Mouse (Mus musculus) stomach, embryonic 16.5 days (tissue): ENCODE data around the gene Zic2. TPM values are rescaled to one million over a fixed set of nuclear protein-coding genes. Genes with fewer than 3 reads are reported as not detected.

Experiments used
- ATAC-seq: fragments of 200-750 bp; cut with Nextera tagmentation; 2 replicates; pipeline ENCODE4 v1.8.0; 2017; ENCODE audit warnings: moderate number of reproducible peaks, moderate TSS enrichment; ENCODE audit not compliant: insufficient read depth, low FRiP score
- H3K27ac ChIP-seq: fragments of 300-500 bp; sonication (generic); 2 replicates; pipeline ENCODE4 v1.5.1; 2014; ENCODE audit warnings: low read length
- H3K27me3 ChIP-seq: fragments of 300-500 bp; sonication (generic); 2 replicates; pipeline ENCODE4 v1.6.1; 2014; ENCODE audit warnings: low read length, control low read depth, mixed read lengths; ENCODE audit not compliant: control insufficient read depth, insufficient read depth
- H3K36me3 ChIP-seq: fragments of 300-500 bp; sonication (generic); 2 replicates; pipeline ENCODE4 v1.6.1; 2014; ENCODE audit warnings: low read length; ENCODE audit not compliant: control insufficient read depth, insufficient read depth
- H3K4me1 ChIP-seq: fragments of 300-500 bp; sonication (generic); 2 replicates; pipeline ENCODE4 v1.6.1; 2014; ENCODE audit warnings: low read length, control low read depth, mixed read lengths; ENCODE audit not compliant: control insufficient read depth, insufficient read depth
- H3K4me2 ChIP-seq: fragments of 300-500 bp; sonication (generic); 2 replicates; pipeline ENCODE4 v1.6.1; 2014; ENCODE audit warnings: low read depth, low read length, mixed read lengths
- H3K4me3 ChIP-seq: fragments of 300-500 bp; sonication (generic); replicated peaks from 2 replicates; pipeline ENCODE4 v1.5.1; 2014; ENCODE audit warnings: mild to moderate bottlenecking, low read length
- H3K9ac ChIP-seq: fragments of 300-500 bp; sonication (generic); 2 replicates; pipeline ENCODE4 v1.6.1; 2014; ENCODE audit warnings: low read length
- H3K9me3 ChIP-seq: fragments of 300-500 bp; sonication (generic); replicated peaks from 2 replicates; pipeline ENCODE4 v1.6.1; 2016; ENCODE audit warnings: low read length, control low read depth; ENCODE audit not compliant: control insufficient read depth
- WGBS: fragments of 180-500 bp; shearing (Covaris S2); extraction: QIAGEN DNeasy Blood & Tissue Kit; methylation state at CpG from one replicate; pipeline ENCODE4 v1.1.7; 2014; 5-methylcytosine and 5-hydroxymethylcytosine counted together
- polyA plus RNA-seq: library from polyadenylated mRNA; unstranded; fragments of >200 nt; fragmentation: Nextera tagmentation; extraction: Ambion mirVana; gene quantifications from 2 replicates; pipeline ENCODE4 v1.2.1, GENCODE M21; 2015

The Zic2 gene
- polyA plus RNA-seq, 1 experiment from 2014 or later: not detected

GRCm38 (mm10) chr14:122474041-122474890 is 969 bp upstream of the Zic2 start:
- 0 out of 2 replicates have a peak, but pooled peaks have one; percentile 31 for ATAC-seq
- no peaks in the 10 kb centered on the region for H3K36me3 ChIP-seq
- H3K4me2 ChIP-seq: peak overlapping the region; percentile 57
- H3K27me3 ChIP-seq: peaks cover 80% of the 10 kb centered on the region
- peak overlapping the region; percentile 41 for H3K4me3 ChIP-seq
- no peaks in the 10 kb centered on the region for H3K9me3 ChIP-seq
- WGBS: 1% methylated on average over 57 of the region's 57 CpGs
- H3K27ac ChIP-seq: no peak overlapping the region
- peaks cover 11% of the 10 kb centered on the region for H3K4me1 ChIP-seq
- H3K9ac ChIP-seq: no peak overlapping the region

- WGBS: 1% methylated on average over 65 of the region's 65 CpGs
- no peak; the same call in 1 of the 2 replicates for ATAC-seq
- Histone ChIP-seq H3K4me3 (peak overlapping the region; percentile 41), H3K9me3 (no peaks in the 10 kb centered on the region), H3K4me2 (peak overlapping the region; percentile 57), H3K27ac (no peak overlapping the region), H3K9ac (no peak overlapping the region), H3K4me1 (peaks cover 11% of the 10 kb centered on the region), H3K36me3 (no peaks in the 10 kb centered on the region), H3K27me3 (peaks cover 83% of the 10 kb centered on the region)
These were observed 364 bp downstream of the Zic2 start for GRCm38 (mm10) chr14:122475557-122476040.

GRCm38 (mm10) chr14:122476041-122476821 is 996 bp downstream of the Zic2 start:
- Histone ChIP-seq H3K27ac (no peak overlapping the region), H3K4me2 (peak overlapping the region; percentile 57), H3K27me3 (peaks cover 86% of the 10 kb centered on the region), H3K36me3 (no peaks in the 10 kb centered on the region), H3K9me3 (no peaks in the 10 kb centered on the region), H3K9ac (no peak overlapping the region), H3K4me1 (peaks cover 11% of the 10 kb centered on the region), H3K4me3 (peak overlapping the region; percentile 41)
- no peak; the same call in 1 of the 2 replicates for ATAC-seq
- WGBS: under 1% methylated on average over 61 of the region's 62 CpGs

GRCm38 (mm10) chr14:122476822-122477215 is 1.6 kb downstream of the Zic2 start:
- 2% methylated on average over 18 of the region's 18 CpGs for WGBS
- no peak overlapping the region for H3K4me2 ChIP-seq
- no peak for ATAC-seq
- H3K4me1 ChIP-seq: peaks cover 11% of the 10 kb centered on the region
- H3K27ac ChIP-seq: no peak overlapping the region
- peaks cover 86% of the 10 kb centered on the region for H3K27me3 ChIP-seq
- no peaks in the 10 kb centered on the region for H3K9me3 ChIP-seq
- H3K4me3 ChIP-seq: no peak overlapping the region
- H3K36me3 ChIP-seq: no peaks in the 10 kb centered on the region
- no peak overlapping the region for H3K9ac ChIP-seq

GRCm38 (mm10) chr14:122477261-122477671 is 2.0 kb downstream of the Zic2 start:
- Histone ChIP-seq H3K4me1 (peaks cover 11% of the 10 kb centered on the region), H3K4me3 (no peak overlapping the region), H3K27ac (no peak overlapping the region), H3K9me3 (no peaks in the 10 kb centered on the region), H3K4me2 (no peak overlapping the region), H3K36me3 (no peaks in the 10 kb centered on the region), H3K9ac (no peak overlapping the region), H3K27me3 (peaks cover 88% of the 10 kb centered on the region)
- no peak for ATAC-seq
- 2% methylated on average over 20 of the region's 20 CpGs for WGBS

- Histone ChIP-seq H3K36me3 (no peaks in the 10 kb centered on the region), H3K27me3 (peaks cover 90% of the 10 kb centered on the region), H3K9ac (no peak overlapping the region), H3K4me3 (no peak overlapping the region), H3K27ac (no peak overlapping the region), H3K4me2 (no peak overlapping the region), H3K4me1 (peaks cover 11% of the 10 kb centered on the region), H3K9me3 (no peaks in the 10 kb centered on the region)
- WGBS: 2% methylated on average over 9 of the region's 9 CpGs
- no peak for ATAC-seq
These were observed 2.8 kb downstream of the Zic2 start for GRCm38 (mm10) chr14:122477971-122478573.

- Histone ChIP-seq H3K9me3 (no peaks in the 10 kb centered on the region), H3K27ac (no peak overlapping the region), H3K36me3 (no peaks in the 10 kb centered on the region), H3K9ac (no peak overlapping the region), H3K4me1 (peaks cover 11% of the 10 kb centered on the region), H3K27me3 (peaks cover 90% of the 10 kb centered on the region), H3K4me2 (no peak overlapping the region), H3K4me3 (no peak overlapping the region)
- no peak for ATAC-seq
- WGBS: under 1% methylated on average over 22 of the region's 22 CpGs
These were observed 3.4 kb downstream of the Zic2 start for GRCm38 (mm10) chr14:122478574-122479011.

- ATAC-seq: no peak
- peaks cover 90% of the 10 kb centered on the region for H3K27me3 ChIP-seq
- no peaks in the 10 kb centered on the region for H3K9me3 ChIP-seq
- H3K36me3 ChIP-seq: no peaks in the 10 kb centered on the region
- no peak overlapping the region for H3K4me3 ChIP-seq
- no peak overlapping the region for H3K9ac ChIP-seq
- 21% methylated on average over 17 of the region's 17 CpGs for WGBS
- no peak overlapping the region for H3K4me2 ChIP-seq
- H3K27ac ChIP-seq: no peak overlapping the region
- peaks cover 11% of the 10 kb centered on the region for H3K4me1 ChIP-seq
These were observed 4.3 kb downstream of the Zic2 start for GRCm38 (mm10) chr14:122479461-122480109.
